Mouse (Mus musculus): ENCODE results near the gene Ankrd13b. TPM values are rescaled to one million over a fixed set of nuclear protein-coding genes. Genes with fewer than 3 reads are reported as not detected.

Ankrd13b gene
- total RNA-seq, 2 experiments from 2014 or later: 13.0 to 13.8 TPM

DNA sequence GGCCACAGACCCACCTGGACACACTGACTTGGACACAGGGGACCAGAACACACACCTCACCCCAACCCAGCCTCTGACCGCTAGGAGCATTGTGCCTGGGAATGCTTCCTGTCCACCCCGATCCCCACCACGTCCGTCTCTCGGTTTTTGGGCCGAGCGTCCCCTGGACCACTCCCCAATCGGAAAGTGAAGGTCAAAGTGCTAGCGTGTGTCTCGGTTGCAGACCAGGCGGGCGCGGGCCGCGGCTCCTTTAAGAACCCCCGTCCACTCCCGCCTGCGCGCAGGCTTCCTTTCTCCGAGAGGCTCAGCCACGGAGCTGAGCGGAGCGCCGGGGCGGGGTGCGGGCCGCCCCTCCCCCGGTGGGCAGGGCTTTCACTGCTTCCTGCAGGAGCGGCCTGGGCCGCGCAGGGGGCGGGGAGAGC is 3.4 kb upstream of the Ankrd13b start:
- peak; percentile 91 to 94 for DNase-seq (ENCODE audit: low spot score in 2 of 2)

DNA sequence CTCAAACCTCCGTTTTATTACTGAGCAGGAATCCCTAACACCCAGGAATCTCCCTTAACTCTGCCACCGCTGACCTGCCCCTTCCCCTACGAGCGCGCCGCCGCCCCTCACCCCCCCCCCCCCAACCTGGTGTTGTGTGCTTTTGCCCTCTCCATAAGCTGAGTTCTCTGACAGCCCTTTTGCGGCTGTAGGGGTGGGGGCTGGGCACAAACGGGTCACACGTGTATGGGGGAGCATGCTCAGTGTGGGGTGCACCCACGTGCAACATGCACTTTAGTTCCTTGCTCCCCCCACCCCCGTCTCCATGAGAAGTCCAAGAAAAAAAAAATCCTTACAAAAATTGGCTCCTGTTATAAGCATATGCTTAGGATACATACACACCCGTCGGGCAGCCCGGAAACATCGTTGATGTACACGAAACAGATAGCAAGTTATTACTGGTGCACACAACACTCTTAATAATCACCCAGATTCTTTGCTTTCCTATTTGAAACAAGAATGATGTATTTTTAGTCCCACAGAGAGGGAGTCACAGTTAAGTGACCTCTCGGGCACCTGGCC is 2.9 kb upstream of the Ankrd13b start:
- no peak for DNase-seq (ENCODE audit: low spot score in 2 of 2)

- DNase-seq (ENCODE audit: low spot score in 2 of 2): peak in 1 of 2 experiments; percentile 84
Measured at GRCm38 (mm10) chr11:77491502-77492291, 2.2 kb upstream of the Ankrd13b start.

DNA sequence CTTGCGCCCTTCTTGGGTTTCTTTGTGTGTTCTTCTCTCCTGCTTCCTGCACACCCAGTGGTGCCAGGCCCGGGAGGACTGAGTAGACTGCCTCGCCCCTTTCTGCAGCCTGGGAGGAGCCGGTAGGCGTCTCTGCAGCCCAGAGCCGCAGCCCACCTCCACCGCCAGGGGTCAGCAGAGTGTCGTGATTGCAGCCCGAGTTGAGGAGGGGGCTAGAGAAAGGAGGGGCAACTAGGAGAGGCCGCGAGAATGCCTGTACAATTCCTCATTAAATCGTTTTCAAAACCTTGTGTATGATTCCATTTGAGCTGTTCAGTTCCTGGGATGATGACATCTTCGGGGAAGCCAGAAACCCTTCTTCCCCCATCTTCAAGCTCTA is 1.6 kb upstream of the Ankrd13b start:
- peak; percentile 86 to 92 for DNase-seq (ENCODE audit: low spot score in 2 of 2)

DNA sequence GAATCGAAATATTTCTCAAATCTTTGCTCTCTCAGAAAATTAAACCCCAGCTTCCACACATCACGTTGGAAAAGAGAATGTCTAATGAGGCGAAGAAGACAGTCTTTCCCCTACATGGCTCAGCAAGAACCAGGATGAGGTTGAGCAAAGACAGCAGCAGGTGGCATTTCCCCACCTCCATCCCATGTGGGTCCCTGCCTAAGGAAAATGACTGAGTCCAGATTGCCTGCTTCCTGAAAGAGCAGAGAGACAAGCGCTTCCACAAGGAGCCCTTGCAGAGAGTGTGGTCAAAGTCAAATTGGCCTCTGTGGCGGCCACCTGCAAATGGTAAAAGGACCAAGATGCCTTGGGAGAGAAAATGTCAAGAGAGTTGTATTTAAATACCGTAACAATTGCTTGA is 973 bp upstream of the Ankrd13b start:
- DNase-seq (ENCODE audit: low spot score in 2 of 2): no peak

DNA sequence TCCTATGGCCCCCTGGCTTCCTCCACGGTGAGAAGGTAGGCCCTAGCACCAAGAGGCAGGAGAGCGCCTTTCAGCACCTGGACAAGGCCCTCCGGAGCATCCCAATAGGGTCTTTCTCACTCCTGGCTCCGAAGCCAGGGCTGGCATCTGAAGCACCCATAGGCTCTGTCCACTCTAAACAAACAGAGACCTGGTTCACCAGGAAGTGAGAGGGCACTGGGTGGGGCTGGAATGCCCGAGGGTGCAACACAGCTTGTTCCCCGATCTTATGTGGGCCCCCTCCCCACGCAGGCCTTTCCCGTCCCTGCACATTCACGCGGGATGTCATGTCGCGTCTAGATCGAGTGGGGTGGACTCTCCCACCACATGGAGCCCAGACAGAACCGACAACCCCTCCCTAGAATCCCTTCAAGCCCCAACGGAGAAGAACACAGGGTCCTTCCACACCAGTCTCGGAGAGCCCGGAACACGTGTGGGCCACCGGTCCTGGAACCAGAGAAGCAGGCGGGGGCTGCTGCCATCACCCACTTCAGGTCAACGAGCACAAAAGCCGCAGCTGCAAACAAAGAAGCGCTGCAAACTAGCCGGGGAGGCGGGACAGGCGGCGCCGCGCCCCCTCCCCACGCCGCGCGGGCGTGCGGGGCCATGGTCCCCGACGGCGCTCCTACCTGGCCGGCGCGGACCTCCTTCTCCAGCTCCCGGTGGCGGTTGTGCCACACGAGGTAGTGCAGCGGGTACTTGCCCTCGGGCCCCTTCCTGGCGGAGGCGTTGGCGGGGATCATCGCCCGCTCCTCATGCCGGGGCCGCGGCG is 502 bp downstream of the Ankrd13b start:
- DNase-seq (ENCODE audit: low spot score in 2 of 2): no peak

DNA sequence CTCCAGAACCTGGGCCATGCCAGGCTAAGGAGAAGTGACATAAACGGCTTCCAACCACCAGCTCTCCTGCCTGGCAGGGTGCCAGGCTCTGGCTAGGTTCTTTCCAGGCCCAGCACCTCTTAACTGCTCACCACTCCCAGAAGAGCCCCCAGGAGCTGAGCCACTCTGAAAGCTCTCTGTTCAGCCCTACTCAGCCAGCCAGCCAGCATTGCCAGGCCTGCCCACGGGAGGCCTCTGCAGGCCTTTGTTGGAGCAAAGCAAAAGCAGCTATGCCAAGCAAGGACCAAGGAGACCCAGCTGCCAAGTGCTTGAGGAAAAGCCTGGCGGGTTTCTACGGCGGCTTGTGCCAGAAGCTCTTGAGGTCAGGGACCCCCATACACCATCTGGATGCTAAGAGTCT is 2.7 kb downstream of the Ankrd13b start:
- no peak for DNase-seq (ENCODE audit: low spot score in 2 of 2)

DNA sequence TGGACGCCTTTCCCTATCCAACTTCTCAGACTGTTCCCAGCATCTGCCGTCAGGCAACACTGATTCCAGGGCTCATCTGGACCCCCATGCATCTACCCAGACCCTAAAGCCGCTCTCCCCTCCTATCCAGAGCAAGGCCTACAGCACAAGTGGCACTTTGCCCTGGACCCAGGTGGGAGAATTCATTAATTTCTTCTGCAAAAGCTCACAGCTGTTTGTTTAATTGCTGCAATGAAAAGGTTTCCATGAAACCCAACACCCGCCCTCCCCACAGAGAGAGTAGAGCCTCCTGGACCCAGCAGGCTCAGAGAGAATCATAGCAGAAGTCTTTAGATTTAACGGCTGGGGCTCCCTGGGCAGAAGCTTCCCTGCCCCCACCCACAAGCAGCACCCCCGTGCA is 4.2 kb downstream of the Ankrd13b start:
- DNase-seq (ENCODE audit: low spot score in 2 of 2): no peak

- DNase-seq (ENCODE audit: low spot score in 2 of 2): no peak
Measured at GRCm38 (mm10) chr11:77483510-77484255, 5.8 kb downstream of the Ankrd13b start.

GRCm38 (mm10) chr11:77483043-77483442 is 6.4 kb downstream of the Ankrd13b start:
- peak in 1 of 2 experiments; percentile 8 for DNase-seq (ENCODE audit: low spot score in 2 of 2)

DNA sequence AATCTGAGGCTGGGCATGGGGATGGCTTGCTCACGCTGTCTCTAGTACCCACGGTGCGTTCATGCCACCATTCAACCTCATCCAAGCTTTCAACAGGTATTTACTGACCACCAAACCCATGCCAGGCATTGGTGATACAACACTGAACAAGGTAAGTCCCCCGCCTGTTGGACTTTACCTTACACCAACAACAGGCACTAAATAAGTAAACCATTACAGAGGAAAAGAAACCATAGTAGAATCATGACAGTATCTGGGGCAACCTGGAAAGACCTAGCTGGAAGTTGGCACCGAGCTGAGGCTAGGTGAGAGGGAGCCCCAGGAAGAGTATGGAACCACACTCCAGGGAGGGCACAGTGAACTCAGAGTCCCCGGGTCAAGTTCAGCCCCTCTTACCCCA is 12.6 kb downstream of the Ankrd13b start:
- no peak for DNase-seq (ENCODE audit: low spot score in 2 of 2)

DNA sequence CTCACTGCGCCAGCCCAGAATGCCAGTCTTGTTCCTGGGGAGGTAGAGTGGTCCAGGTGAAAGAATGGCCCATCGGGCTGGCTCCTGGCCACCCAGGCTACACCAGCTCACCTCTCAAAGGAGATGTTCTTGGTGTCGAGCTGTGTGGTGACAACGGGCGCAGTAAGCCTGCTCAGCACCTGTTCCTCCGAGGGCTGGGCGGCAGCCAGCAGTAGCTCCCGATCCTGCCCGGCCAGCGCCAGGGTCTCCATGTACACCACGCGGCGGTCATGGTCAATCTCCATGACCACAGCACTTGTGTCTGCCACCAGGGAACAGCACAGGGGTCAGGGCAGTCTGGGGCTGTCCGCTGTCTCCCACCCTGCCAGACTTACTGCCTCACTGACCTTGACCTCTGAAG is 13.3 kb downstream of the Ankrd13b start:
- DNase-seq (ENCODE audit: low spot score in 2 of 2): no peak

DNA sequence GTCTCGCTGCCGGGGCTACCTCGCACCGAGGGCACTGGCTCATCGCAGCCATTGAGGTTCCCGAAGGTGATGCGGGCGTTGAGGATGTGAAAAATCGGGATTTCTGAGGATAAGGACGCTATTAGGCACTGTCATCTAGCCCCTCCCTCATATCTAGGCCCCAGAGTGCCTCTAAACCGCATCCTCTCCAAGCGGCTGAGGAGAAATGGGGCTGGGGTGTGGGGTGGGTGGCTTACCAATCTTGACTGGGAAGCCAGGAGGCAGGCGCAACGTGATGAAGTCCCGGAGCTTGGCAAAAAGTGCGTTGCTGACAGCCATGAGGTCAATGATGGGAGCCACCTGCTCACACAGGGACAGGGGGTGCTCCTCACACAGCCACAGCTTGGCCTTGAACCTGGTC is 16.7 kb downstream of the Ankrd13b start:
- no peak for DNase-seq (ENCODE audit: low spot score in 2 of 2)

- no peak for DNase-seq (ENCODE audit: low spot score in 2 of 2)
Measured at GRCm38 (mm10) chr11:77471407-77471806, 18.1 kb downstream of the Ankrd13b start.

- DNase-seq (ENCODE audit: low spot score in 2 of 2): no peak
Measured at GRCm38 (mm10) chr11:77468397-77468796, 21.1 kb downstream of the Ankrd13b start.

- DNase-seq (ENCODE audit: low spot score in 2 of 2): peak; percentile 73 to 75
Measured at GRCm38 (mm10) chr11:77467784-77468183, 21.7 kb downstream of the Ankrd13b start.

- DNase-seq (ENCODE audit: low spot score in 2 of 2): peak in 1 of 2 experiments; percentile 69
Measured at GRCm38 (mm10) chr11:77467157-77467556, 22.3 kb downstream of the Ankrd13b start.

- DNase-seq (ENCODE audit: low spot score in 2 of 2): no peak
Measured at GRCm38 (mm10) chr11:77466544-77466943, 22.9 kb downstream of the Ankrd13b start.

DNA sequence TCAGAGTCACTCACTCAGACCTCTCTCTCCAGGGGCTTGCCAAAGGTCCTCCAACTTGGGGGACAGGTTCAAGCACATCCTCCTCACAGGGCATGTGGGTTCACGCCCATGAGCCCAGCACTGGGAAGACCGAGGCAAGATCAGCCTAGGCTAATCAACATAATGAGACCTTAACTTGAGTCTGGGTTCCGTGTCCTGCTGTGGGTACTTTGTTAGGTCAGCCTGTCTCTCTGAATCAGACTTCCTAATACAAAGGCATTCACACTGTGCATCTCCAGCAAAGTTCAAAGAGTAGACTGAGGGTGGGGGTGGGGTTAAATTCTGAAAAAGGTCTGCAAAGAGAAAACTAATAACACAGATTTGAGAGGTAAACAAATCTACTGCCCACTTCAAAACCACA is 24.4 kb downstream of the Ankrd13b start:
- no peak for DNase-seq (ENCODE audit: low spot score in 2 of 2)

- DNase-seq (ENCODE audit: low spot score in 2 of 2): no peak
Measured at GRCm38 (mm10) chr11:77464684-77465083, 24.8 kb downstream of the Ankrd13b start.

- no peak for DNase-seq (ENCODE audit: low spot score in 2 of 2)
Measured at GRCm38 (mm10) chr11:77463786-77464185, 25.7 kb downstream of the Ankrd13b start.

All from gastrocnemius, postnatal 4 days (tissue).